Mouse (Mus musculus) ES-Bruce4 (cell line): ENCODE measurements at regions not wholly inside any gene's neighbourhood (a gene's known extent, or its start where the extent isn't known, plus 50 kb on each side); places are given as distances from the start of the nearest gene placed in this dataset.

Experiments used
- CTCF ChIP-seq: IDR thresholded peaks from one replicate; pipeline ENCODE4 v1.8.1; 2011; ENCODE audit warnings: low read depth, low read length
- EP300 ChIP-seq: IDR thresholded peaks from 2 replicates; pipeline ENCODE4 v1.6.1; 2011; ENCODE audit warnings: low read depth, low read length; ENCODE audit not compliant: insufficient read depth
- POLR2A ChIP-seq: IDR thresholded peaks from one replicate; pipeline ENCODE4 v1.8.1; 2011; ENCODE audit warnings: low read length; ENCODE audit not compliant: insufficient read depth

DNA sequence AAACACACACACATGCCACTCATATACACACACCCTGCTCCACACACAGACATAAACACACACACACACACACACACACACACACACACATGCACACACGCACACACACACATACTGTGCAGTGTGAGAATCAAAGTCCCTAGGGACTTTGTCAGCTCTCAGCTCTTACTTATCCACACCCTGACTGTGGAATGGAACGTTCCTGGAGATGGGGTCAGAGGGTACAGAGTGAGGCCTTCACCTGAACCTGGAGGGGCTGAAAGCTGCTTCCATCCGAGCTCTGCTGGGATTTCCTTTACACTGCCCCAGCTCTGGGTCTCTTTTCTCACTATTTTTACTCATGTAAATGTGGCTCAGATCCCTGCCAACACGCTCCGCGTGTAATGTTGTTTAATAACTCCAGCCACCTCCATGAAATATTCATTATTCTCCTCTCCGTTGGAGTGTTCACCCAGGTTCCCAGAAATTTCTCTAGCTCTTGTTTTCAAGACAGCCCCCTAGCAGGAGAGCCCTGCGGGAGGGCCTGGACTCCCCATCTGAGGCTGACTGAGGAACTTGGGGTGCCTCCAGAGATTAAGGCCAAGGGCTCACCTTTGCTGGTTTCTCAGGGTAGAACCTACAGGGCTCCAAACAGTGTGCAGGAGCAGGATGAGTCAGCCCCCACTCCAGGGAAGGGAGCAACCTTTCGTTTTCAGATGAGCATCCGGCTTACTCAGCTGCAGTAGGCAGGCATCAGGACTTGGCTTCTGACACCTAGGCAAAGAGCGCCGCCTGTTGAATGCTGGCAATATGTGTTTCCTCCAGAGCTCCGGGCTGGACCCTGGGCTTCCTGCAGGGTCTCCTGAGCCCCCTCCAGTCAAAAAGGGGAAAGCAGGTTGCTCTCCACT is 360.8 kb upstream of the Dynlrb2 start:
- TF ChIP-seq POLR2A: no peak
- no peak for TF ChIP-seq CTCF
- no peak for TF ChIP-seq EP300
